Mouse (Mus musculus): ENCODE data around the gene Gm9887.

The Gm9887 gene

DNA sequence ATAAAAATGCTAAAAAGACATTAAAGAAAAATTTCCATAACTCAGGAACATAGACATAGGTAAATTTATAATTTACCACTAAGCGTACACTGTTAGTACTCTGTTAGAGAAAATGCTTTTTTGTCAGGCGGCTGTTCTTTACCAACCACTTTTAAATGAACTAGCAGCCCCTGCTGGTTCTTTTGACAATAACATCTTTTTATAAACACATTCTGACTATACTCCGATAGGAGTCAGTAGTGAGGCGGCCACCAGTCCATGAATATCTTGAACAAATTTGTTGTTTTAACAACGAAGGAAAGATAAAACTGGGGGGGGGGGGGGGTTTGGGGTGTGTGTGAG, 11.6 kb downstream of the Gm9887 start:
- WGBS: 5% methylated on average over 5 of the region's 5 CpGs

DNA sequence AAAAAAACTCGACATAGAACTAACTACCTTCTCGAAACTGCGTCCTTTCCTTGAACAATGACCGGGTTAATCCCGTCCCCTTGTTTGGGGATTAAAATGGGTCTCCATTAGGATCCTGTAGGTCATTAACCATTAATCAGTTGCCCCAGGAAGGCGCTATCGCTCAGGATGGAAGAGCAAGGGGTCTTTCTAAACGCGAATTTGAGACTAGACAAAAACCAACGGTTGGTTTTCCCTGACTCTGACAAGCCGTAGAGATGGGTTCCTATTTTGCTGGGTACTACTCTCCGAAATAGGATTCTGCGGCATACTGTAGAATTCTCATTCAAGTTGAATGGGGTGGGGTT, 15.0 kb downstream of the Gm9887 start:
- 3% methylated on average over 13 of the region's 13 CpGs for whole genome bisulfite sequencing

DNA sequence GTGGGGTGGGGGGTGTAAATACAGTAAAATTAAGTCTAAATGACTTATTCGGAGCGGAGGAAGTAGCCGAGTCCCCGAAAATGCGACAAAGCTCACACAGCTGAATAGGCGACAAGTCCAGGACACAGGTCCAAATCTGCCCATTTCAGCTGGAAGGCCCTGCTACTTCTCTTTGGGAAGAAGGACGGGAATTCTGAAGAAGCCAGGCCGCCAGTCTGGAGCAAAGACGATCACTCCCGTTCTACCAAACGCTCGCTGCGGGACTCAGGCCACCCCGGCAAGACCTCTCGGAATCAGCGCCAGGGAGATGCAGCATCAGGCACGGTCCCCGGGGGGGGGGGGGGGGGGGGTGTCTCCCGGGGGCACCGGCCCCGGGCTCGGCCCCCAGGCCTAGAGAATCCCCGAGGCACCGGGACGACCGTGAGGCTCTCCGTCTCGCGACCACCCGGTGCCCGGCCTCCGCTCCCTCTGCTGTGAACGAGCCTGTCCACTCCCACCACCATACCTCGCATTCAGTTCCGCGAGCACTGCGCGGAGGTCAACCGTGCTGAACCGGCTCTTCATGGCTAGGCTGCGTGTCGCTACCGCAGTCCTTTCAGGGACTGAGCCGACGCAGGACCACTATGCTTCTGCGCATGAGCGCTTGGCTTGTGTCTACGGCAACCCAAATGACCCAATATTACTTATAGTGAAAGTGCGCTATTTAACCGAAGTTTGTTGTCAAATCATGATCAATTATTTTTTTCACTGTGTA, 15.5 kb downstream of the Gm9887 start, which contains the start of gene Nemf:
TSS of gene Nemf (minus strand) at position 620 of the 754 bp plus-strand sequence.
- WGBS: 1% methylated on average over 44 of the region's 50 CpGs

DNA sequence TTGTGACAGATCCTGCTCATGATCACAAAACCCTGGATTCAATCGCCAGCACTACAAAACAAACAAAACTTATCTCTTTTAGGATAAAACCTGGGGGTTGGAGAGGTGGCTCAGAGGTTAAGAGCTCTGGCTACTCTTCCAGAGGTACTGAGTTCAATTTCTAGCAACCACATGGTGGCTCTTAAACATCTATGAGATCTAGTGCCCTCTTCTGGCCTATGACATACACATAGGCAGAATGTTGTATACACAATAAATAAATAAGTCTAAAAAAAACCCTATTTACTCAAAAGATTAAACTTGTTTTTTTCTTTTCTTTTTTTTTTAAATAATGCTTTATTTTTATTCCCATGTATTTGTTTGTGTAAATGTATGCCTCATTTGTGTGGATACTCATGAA, 20.6 kb downstream of the Gm9887 start:
- WGBS: 88% methylated on average over 1 of the region's 1 CpGs

DNA sequence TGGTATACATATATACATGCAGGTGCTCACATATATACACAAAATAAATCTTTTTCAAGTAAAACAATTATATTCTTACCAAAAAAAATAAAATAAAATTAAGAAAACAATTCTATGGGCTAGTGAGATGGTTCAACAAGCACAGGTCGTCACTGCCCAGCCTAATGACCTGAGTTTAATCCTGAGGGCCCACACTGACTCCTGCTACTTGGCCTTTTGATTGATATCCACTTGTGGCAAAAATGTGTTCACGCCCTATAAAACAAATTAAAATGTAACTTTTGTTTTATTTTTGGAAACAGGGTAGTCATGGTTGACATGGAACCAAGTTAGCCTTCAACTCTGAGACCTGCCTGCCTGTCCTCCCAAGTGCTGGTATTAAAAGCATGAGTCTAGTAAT, 22.3 kb downstream of the Gm9887 start:
- WGBS: 89% methylated on average over 2 of the region's 2 CpGs

DNA sequence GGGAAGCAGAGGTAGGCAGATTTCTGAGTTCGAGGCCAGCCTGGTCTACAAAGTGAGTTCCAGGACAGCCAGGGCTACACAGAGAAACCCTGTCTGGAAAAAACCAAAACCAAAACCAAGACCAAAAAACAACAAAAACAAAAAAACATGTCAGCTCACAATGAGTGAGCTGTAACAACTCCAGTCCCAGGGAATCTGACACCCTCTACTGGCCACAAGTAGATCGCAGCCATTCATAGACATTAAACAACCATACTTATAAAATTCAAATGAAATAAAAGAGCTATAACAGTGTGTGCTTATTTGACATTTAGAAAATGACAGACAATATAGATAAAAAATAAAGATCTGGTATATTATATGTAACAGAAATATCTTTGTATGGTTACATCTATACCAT, 38.7 kb downstream of the Gm9887 start:
- 85% methylated on average over 2 of the region's 2 CpGs for WGBS

DNA sequence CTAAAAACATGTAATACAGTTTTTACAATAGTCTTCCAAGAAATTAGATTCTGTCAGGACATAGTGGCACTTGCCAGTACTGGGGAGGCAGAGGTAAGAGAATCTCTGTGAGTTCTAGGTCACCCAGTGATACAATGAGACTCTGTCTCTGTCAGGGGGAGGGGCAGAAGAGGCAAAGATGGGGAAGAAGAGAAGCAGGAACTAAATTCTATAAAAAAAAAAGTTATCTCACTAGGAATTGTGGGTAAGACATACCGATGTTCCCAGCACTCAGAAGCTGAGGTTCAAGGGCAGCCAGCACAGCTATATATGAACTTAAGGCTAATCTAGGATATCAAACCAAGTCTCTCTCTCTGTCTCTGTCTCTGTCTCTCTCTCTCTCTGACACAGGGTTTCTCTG, 40.1 kb downstream of the Gm9887 start:
- WGBS: 82% methylated on average over 1 of the region's 1 CpGs

DNA sequence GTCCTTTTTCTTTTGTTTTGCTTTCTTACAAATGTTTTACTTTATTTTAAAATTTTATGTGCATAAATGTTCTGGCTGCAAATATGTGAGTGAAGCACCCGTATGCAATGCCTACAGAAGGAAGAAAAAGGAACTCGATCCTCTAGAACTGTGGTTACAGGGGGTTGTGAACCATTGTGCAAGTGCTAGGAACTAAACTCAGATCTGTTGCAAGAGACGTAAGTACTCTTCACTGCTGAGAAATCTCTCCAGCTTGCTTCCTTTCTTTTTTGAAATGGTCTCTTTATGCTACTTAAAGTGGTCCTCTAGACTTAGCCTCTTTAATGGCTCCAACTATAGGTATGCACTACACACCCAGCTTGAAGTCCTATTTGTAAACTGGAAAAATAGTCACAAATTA, 41.1 kb downstream of the Gm9887 start:
- 91% methylated on average over 3 of the region's 3 CpGs for WGBS
